Mouse (Mus musculus): ENCODE measurements around the gene Cdh13.

Gene Cdh13

GRCm38 (mm10) chr8:118796491-118796890 lies 513.0 kb downstream of the Cdh13 start:
- DNase-seq (ENCODE audit: low spot score in 2 of 2), result no peak

- no peak for DNase-seq (ENCODE audit: low spot score in 2 of 2)
Observed at GRCm38 (mm10) chr8:118797127-118797526, 513.6 kb downstream of the Cdh13 start.

GRCm38 (mm10) chr8:118803168-118803567 lies 519.6 kb downstream of the Cdh13 start:
- DNase-seq (ENCODE audit: low spot score in 2 of 2), result no peak

- DNase-seq (ENCODE audit: low spot score in 2 of 2), result no peak
Observed at GRCm38 (mm10) chr8:118809660-118810059, 526.1 kb downstream of the Cdh13 start.

GRCm38 (mm10) chr8:118815055-118815454 lies 531.5 kb downstream of the Cdh13 start:
- no peak for DNase-seq (ENCODE audit: low spot score in 2 of 2)

- no peak for DNase-seq (ENCODE audit: low spot score in 2 of 2)
Observed at GRCm38 (mm10) chr8:118826761-118827160, 543.2 kb downstream of the Cdh13 start.

GRCm38 (mm10) chr8:118827726-118828125 lies 544.2 kb downstream of the Cdh13 start:
- DNase-seq (ENCODE audit: low spot score in 2 of 2), result no peak

- DNase-seq (ENCODE audit: low spot score in 2 of 2), result peak; percentile 50 to 57
Observed at GRCm38 (mm10) chr8:118830291-118830690, 546.8 kb downstream of the Cdh13 start.

GRCm38 (mm10) chr8:118831026-118831425 lies 547.5 kb downstream of the Cdh13 start:
- DNase-seq (ENCODE audit: low spot score in 2 of 2), result no peak

- no peak for DNase-seq (ENCODE audit: low spot score in 2 of 2)
Observed at GRCm38 (mm10) chr8:118838801-118839200, 555.3 kb downstream of the Cdh13 start.

- no peak for DNase-seq (ENCODE audit: low spot score in 2 of 2)
Observed at GRCm38 (mm10) chr8:118845690-118846089, 562.2 kb downstream of the Cdh13 start.

GRCm38 (mm10) chr8:118848021-118848420 lies 564.5 kb downstream of the Cdh13 start:
- no peak for DNase-seq (ENCODE audit: low spot score in 2 of 2)

- no peak for DNase-seq (ENCODE audit: low spot score in 2 of 2)
Observed at GRCm38 (mm10) chr8:118849515-118849914, 566.0 kb downstream of the Cdh13 start.

- DNase-seq (ENCODE audit: low spot score in 2 of 2), result peak; percentile 6 to 57
Observed at GRCm38 (mm10) chr8:118850381-118850780, 566.8 kb downstream of the Cdh13 start.

- DNase-seq (ENCODE audit: low spot score in 2 of 2), result no peak
Observed at GRCm38 (mm10) chr8:118851361-118851760, 567.8 kb downstream of the Cdh13 start.

GRCm38 (mm10) chr8:118852861-118853260 lies 569.3 kb downstream of the Cdh13 start:
- no peak for DNase-seq (ENCODE audit: low spot score in 2 of 2)

- no peak for DNase-seq (ENCODE audit: low spot score in 2 of 2)
Observed at GRCm38 (mm10) chr8:118854656-118855055, 571.1 kb downstream of the Cdh13 start.

- no peak for DNase-seq (ENCODE audit: low spot score in 2 of 2)
Observed at GRCm38 (mm10) chr8:118866332-118866731, 582.8 kb downstream of the Cdh13 start.

GRCm38 (mm10) chr8:118870711-118871110 lies 587.2 kb downstream of the Cdh13 start:
- DNase-seq (ENCODE audit: low spot score in 2 of 2), result no peak

GRCm38 (mm10) chr8:118879939-118880825 lies 596.6 kb downstream of the Cdh13 start:
- no peak for DNase-seq (ENCODE audit: low spot score in 2 of 2)

- DNase-seq (ENCODE audit: low spot score in 2 of 2), result no peak
Observed at GRCm38 (mm10) chr8:118884296-118884695, 600.8 kb downstream of the Cdh13 start.

- DNase-seq (ENCODE audit: low spot score in 2 of 2), result no peak
Observed at GRCm38 (mm10) chr8:118884988-118885387, 601.5 kb downstream of the Cdh13 start.

GRCm38 (mm10) chr8:118902402-118902801 lies 618.9 kb downstream of the Cdh13 start:
- DNase-seq (ENCODE audit: low spot score in 2 of 2), result no peak
